Mouse (Mus musculus) kidney, adult 18-20 months (tissue): ENCODE data around the gene Zfp560.
"Not testable (repeated sequence)": the region's sequence is repeated elsewhere in the genome, so short reads cannot be mapped to it uniquely, and the experiment has no call there.

Experiments used
- DNase-seq: peaks from one replicate; pipeline ENCODE4 v3.0.0; 2021

The Zfp560 gene

GRCm38 (mm10) chr9:20384532-20385342 lies at the start of gene Zfp560:
Zfp560 (minus strand) TSS chr9:20385177.
- peak; percentile 90 for DNase-seq

DNA sequence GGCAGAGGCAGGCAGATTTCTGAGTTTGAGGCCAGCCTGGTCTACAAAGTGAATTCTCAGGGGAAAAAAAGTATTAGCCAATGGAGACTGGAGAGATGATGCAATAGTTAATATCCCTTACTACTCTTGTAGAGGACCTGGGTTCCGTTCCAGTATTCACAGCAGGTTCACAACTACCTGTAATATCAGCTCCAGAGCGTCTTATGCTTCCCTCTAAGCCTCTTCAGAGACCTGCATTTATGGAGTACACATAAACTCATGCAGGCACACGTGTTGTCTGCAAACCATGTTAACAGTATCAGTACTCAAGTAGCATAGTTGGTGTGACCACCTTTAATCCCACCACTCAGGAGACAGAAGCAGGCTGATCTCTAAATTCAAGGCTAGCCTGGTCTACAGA lies 45.0 kb upstream of the Zfp560 start:
- no peak for DNase-seq

DNA sequence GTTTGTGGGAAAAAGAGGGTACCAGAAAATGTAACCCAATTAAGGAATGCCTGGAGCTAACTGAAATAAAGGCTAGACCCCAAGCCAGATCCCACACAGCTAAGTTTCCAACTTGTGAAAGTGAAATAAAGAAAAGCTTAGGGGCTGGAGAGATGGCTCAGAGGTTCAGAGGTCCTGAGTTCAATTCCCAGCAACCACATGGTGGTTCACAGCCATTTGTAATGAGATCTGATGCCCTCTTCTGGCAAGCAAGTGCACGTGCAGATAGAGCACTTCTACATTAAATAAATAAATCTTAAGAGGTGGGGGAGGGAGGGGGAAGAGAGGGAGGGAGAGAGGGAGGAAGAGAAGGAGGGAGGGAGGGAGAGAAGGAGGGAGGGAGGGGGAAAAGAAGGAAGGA lies 26.5 kb upstream of the Zfp560 start:
- DNase-seq: no peak

DNA sequence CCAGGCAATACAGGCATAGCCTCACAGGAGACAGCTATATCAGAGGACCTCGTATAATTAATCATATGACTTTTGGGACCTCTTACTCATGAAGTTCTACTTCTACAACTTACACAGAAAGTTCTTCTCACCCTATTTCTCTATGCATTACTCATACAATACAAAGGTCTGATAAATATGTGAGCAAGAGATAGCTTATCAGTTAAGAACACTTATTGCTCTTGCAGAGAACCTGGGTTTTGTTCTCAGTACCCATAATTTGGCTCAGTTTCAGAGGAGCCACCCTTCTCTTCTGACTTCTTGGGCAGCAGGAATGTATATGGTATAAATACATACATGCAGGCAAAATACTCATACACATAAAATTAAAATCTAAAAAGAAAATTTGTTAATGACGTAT lies 24.3 kb upstream of the Zfp560 start:
- DNase-seq: no peak

- no peak for DNase-seq
Observed at GRCm38 (mm10) chr9:20385343-20385703, 346 bp upstream of the Zfp560 start.

DNA sequence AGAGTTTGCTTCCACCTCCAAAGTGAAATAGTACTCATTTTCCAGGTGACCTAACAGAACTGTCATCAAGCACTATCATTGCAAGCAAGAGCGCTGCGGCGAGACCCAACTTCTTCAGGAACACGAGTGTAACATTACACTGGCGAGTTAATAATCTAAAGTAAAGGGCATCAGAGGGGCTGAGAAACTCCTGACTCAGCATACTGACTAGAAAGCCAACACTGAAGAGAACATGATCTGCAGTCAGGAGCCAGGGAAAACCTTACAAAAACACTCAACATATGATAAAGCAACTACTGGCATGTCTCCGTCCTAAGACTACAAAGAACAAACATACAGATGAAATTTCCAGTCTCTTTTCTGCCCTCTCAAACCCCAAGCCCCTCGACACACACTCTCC lies 1.3 kb downstream of the Zfp560 start:
- DNase-seq: no peak

DNA sequence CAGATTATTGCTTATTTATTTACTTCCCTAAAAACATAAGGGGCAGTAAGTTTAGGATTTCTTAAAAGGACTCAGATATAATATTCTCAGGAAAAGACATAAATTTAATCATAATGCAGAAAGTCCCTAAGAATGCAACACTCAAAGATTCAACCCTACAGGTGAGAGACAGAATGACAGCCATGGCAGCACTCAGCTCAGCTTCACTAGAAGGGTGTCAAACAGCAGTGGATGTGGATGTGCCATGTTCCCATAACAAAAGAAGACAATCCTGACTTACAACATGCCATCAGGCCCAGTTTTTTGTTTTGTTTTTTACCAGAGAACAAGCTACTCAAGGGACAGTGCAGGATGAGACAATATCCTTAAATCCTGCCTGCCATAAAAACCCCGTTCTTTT lies 10.3 kb downstream of the Zfp560 start:
- DNase-seq: no peak

DNA sequence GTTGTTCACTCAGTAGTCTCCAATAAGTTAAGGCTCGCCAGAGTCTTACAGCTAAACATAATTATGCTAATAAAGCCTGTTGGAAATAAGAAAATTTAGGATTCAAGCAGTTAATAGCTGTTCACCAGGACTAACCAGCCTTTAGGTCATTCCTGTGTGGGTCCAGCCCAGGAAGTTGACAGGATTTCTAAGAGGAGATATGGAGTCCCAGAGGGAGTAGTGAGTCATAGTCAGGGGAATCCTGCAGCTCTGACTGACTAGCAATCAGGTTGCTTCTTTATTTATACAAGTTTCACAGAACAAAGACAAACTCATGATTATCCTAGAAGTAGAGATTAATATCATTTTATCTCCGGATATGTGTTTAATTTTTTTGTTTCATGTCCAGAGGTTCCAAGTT lies 17.7 kb downstream of the Zfp560 start:
- DNase-seq: no peak

DNA sequence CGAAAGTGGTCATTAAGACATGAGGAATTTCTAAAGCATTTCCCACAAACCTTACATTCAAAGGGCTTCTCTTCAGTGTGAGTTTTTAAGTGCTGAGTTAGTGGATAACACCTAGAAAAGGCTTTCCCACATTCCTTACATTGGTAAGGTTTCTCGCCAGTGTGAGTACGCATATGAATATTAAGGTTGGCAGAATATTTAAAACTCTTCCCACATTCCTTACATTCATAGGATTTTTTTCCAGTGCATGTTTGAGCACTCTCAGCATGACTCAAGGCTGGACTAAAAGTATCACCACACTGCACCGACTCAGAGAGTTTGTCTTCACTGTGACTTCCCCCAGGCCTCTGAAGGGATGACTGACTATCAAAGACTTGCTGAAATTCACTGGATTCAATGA lies 36.5 kb downstream of the Zfp560 start:
- DNase-seq: no peak

- DNase-seq: no peak
Observed at GRCm38 (mm10) chr9:20335994-20336393, 49.0 kb downstream of the Zfp560 start, which contains the start of gene Olfr18. Olfr18 (minus strand) TSS chr9:20336094.

- DNase-seq: no peak
Observed at GRCm38 (mm10) chr9:20298232-20298631, 86.7 kb downstream of the Zfp560 start, which contains the start of gene Olfr873. Olfr873 (plus strand) TSS chr9:20298532.

DNA sequence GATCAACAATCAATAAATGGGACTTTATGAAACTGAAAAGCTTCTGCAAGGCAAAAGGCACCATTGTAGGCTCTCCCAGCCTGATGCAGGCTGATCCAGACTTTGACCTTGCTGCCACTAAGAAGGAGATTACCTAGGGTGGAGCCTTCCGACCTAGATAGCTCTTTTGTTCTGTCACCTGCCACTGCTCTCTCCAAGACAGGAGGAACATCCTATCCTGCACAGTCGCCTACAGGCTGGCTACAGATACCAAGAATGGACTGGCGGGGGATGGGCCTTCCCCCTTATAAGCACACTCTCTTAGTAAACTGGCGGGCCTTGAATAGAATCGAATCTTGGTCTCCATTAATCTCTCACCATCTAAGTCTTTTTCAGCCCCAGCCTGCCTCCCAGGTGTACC lies 89.4 kb downstream of the Zfp560 start:
- DNase-seq: not testable (repeated sequence)
